Mouse (Mus musculus) lung, embryonic 15.5 days (tissue): ENCODE results near the gene Gm20909. TPM values are rescaled to one million over a fixed set of nuclear protein-coding genes. Genes with fewer than 3 reads are reported as not detected.
"Not testable (repeated sequence)": the region's sequence is repeated elsewhere in the genome, so short reads cannot be mapped to it uniquely, and the experiment has no call there.

Experiments used
- ATAC-seq: fragments of 200-750 bp; cut with Nextera tagmentation; 2 replicates; pipeline ENCODE4 v1.8.0; 2017; ENCODE audit warnings: moderate number of reproducible peaks, borderline replicate concordance; ENCODE audit not compliant: low FRiP score, low TSS enrichment; ENCODE audit errors: extremely low read depth
- H3K27ac ChIP-seq: fragments of 300-500 bp; sonication (generic); 2 replicates; pipeline ENCODE4 v1.5.1; 2015; ENCODE audit warnings: moderate library complexity, mild to moderate bottlenecking, inconsistent platforms
- H3K27me3 ChIP-seq: fragments of 300-500 bp; sonication (generic); 2 replicates; pipeline ENCODE4 v1.6.1; 2015; ENCODE audit warnings: inconsistent platforms
- H3K36me3 ChIP-seq: fragments of 300-500 bp; sonication (generic); 2 replicates; pipeline ENCODE4 v1.6.1; 2015; ENCODE audit warnings: inconsistent platforms
- H3K4me1 ChIP-seq: fragments of 300-500 bp; sonication (generic); 2 replicates; pipeline ENCODE4 v1.6.1; 2015; ENCODE audit warnings: inconsistent platforms
- H3K4me2 ChIP-seq: fragments of 300-500 bp; sonication (generic); 2 replicates; pipeline ENCODE4 v1.6.1; 2015; ENCODE audit warnings: inconsistent platforms, mild to moderate bottlenecking, moderate library complexity
- H3K4me3 ChIP-seq: fragments of 300-500 bp; sonication (generic); 2 replicates; pipeline ENCODE4 v1.5.1; 2015; ENCODE audit warnings: mild to moderate bottlenecking, inconsistent platforms
- H3K9ac ChIP-seq: fragments of 300-500 bp; sonication (generic); 2 replicates; pipeline ENCODE4 v1.6.1; 2015; ENCODE audit warnings: inconsistent platforms
- H3K9me3 ChIP-seq: fragments of 300-500 bp; sonication (generic); 2 replicates; pipeline ENCODE4 v1.6.1; 2016; ENCODE audit warnings: inconsistent platforms
- WGBS: fragments of 180-500 bp; shearing (Covaris S2); methylation state at CpG from one replicate; pipeline ENCODE4 v1.1.7; 2015; 5-methylcytosine and 5-hydroxymethylcytosine counted together
- polyA plus RNA-seq: library from polyadenylated mRNA; unstranded; fragments of >200 nt; fragmentation: Nextera tagmentation; extraction: Ambion mirVana; gene quantifications from 2 replicates; pipeline ENCODE4 v1.2.1, GENCODE M21; 2015

Gm20909 gene
- polyA plus RNA-seq, result not detected in 2 replicates

DNA sequence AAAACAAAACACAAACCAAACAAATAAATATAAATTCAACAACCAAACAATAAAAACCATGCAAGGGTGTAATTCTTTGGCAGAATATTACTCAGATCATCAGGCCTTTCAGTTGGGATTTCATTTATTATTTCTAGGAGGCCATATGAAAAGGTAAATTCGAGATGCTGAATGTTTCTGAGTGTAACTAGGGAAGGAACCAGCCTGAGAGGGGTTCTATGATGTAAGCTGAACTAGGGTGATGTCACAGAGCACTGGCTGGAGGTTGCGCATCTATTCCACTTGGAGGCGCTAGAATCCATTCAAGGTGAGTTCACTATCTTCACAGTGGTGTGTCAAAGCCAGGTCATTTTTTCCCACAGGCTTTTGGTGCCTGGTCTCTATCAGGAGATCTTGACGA is at the start of gene Gm20909:
TSS of gene Gm20909 (plus strand) at position 301 of the 400 bp plus-strand sequence.
- not testable (repeated sequence) for H3K27ac ChIP-seq, H3K9me3 ChIP-seq, H3K36me3 ChIP-seq, H3K27me3 ChIP-seq, ATAC-seq, H3K4me2 ChIP-seq, H3K4me3 ChIP-seq, H3K4me1 ChIP-seq, H3K9ac ChIP-seq
- WGBS, result no CpG with 5 or more reads among the region's 4 CpGs

Other genes with a start within 250 kb of the Gm20909 start
- not detected in 2 replicates for gene Gm29866, start 170.9 kb upstream of the Gm20909 start, polyA plus RNA-seq
- gene Gm20865, start 77.0 kb downstream of the Gm20909 start, polyA plus RNA-seq, result not detected in 2 replicates